In genomic region chr3:95427117-95427890, GRCm38 (mm10) we compare ENCODE assay signal across 7 mouse cellular contexts. TPM values are rescaled to one million over a fixed set of nuclear protein-coding genes. Genes with fewer than 3 reads are reported as not detected.
A peak's percentile ranks its signal among the peaks of the same experiment; 100 is the strongest.
DNase-seq lines count a peak whose midpoint lies in the region; ATAC-seq and TF ChIP-seq lines count a peak whose summit lies in the region.
"Not testable (repeated sequence)": the region's sequence is repeated elsewhere in the genome, so short reads cannot be mapped to it uniquely, and the experiment has no call there.

No protein-coding gene starts in this region.

- WGBS in forebrain, embryonic 11.5 days: 52% methylated on average over 7 of the region's 33 CpGs
- 19% methylated on average over 9 of the region's 33 CpGs for WGBS in heart, embryonic 13.5 days
- 31% methylated on average over 9 of the region's 33 CpGs for WGBS in intestine, embryonic 14.5 days
- 55% methylated on average over 5 of the region's 33 CpGs for WGBS in limb, embryonic 14.5 days
- 66% methylated on average over 10 of the region's 33 CpGs for WGBS in neural tube, embryonic 13.5 days

- not testable (repeated sequence) for DNase-seq in forebrain, embryonic 11.5 days (ENCODE audit: low spot score); intestine, embryonic 14.5 days (ENCODE audit: low spot score); limb, embryonic 14.5 days (ENCODE audit: low spot score)

- not testable (repeated sequence) for H3K27ac ChIP-seq in forebrain, embryonic 11.5 days (ENCODE audit: low read depth, low read length); heart, embryonic 13.5 days (replicated peaks); intestine, embryonic 14.5 days (ENCODE audit: low read depth); limb, embryonic 14.5 days (replicated peaks; ENCODE audit: low read depth, low read length); neural tube, embryonic 13.5 days (replicated peaks)

- TF ChIP-seq POLR2A in limb, embryonic 14.5 days (IDR thresholded peaks at IDR 0.05; ENCODE audit: borderline replicate concordance, extremely low read depth, insufficient read depth, insufficient read length): not testable (repeated sequence)

- H3K9ac ChIP-seq in forebrain, embryonic 11.5 days (ENCODE audit: low read length); intestine, embryonic 14.5 days (ENCODE audit: low read length): not testable (repeated sequence)
- peak overlapping the region; percentile 75 for H3K9ac ChIP-seq in heart, embryonic 13.5 days
- H3K9ac ChIP-seq in limb, embryonic 14.5 days (ENCODE audit: low read depth, low read length, severe bottlenecking): 0 out of 2 replicates have a peak overlapping the region, but pooled peaks have one; percentile 16
- 0 out of 2 replicates have a peak overlapping the region, but pooled peaks have one; percentile 43 for H3K9ac ChIP-seq in neural tube, embryonic 13.5 days

- H3K4me3 ChIP-seq in forebrain, embryonic 11.5 days (ENCODE audit: low read depth, low read length): peak overlapping the region; percentile 26
- peak overlapping the region; percentile 46 for H3K4me3 ChIP-seq in heart, embryonic 13.5 days
- H3K4me3 ChIP-seq in intestine, embryonic 14.5 days (ENCODE audit: low read depth, low read length): peak overlapping the region; percentile 23
- H3K4me3 ChIP-seq in limb, embryonic 14.5 days (replicated peaks; ENCODE audit: low read length): peak overlapping the region; percentile 27
- peak overlapping the region; percentile 59 for H3K4me3 ChIP-seq in megakaryocyte, embryonic 14.5 days (replicated peaks)
- H3K4me3 ChIP-seq in neural tube, embryonic 13.5 days: peak overlapping the region; percentile 20

- H3K36me3 ChIP-seq in forebrain, embryonic 11.5 days (ENCODE audit: control insufficient read depth, insufficient read depth, low read length); heart, embryonic 13.5 days; intestine, embryonic 14.5 days (ENCODE audit: control insufficient read depth, insufficient read depth, low read length); limb, embryonic 14.5 days (ENCODE audit: control insufficient read depth, insufficient read depth, low read length); megakaryocyte, embryonic 14.5 days (replicated peaks; ENCODE audit: low read length); neural tube, embryonic 13.5 days: not testable (repeated sequence)

- H3K4me2 ChIP-seq in forebrain, embryonic 11.5 days (ENCODE audit: low read depth, low read length, severe bottlenecking): peak overlapping the region; percentile 42
- H3K4me2 ChIP-seq in heart, embryonic 13.5 days: peak overlapping the region; percentile 68
- H3K4me2 ChIP-seq in intestine, embryonic 14.5 days (ENCODE audit: low read length): peak overlapping the region; percentile 43
- H3K4me2 ChIP-seq in limb, embryonic 14.5 days (replicated peaks; ENCODE audit: low read depth, low read length, severe bottlenecking): peak overlapping the region; percentile 46
- peak overlapping the region; percentile 50 for H3K4me2 ChIP-seq in neural tube, embryonic 13.5 days

- H3K9me3 ChIP-seq in forebrain, embryonic 11.5 days (ENCODE audit: control insufficient read depth, low read length); heart, embryonic 13.5 days; intestine, embryonic 14.5 days (ENCODE audit: control insufficient read depth, low read length); limb, embryonic 14.5 days (ENCODE audit: control insufficient read depth, low read length); megakaryocyte, embryonic 14.5 days; neural tube, embryonic 13.5 days: not testable (repeated sequence)

- not testable (repeated sequence) for H3K4me1 ChIP-seq in forebrain, embryonic 11.5 days (replicated peaks; ENCODE audit: control insufficient read depth, insufficient read depth, low read length); heart, embryonic 13.5 days; intestine, embryonic 14.5 days (replicated peaks; ENCODE audit: control insufficient read depth, insufficient read depth, low read length); limb, embryonic 14.5 days (ENCODE audit: control insufficient read depth, insufficient read depth, low read length); megakaryocyte, embryonic 14.5 days; neural tube, embryonic 13.5 days (replicated peaks)

- peak; percentile 40; the same call in 1 of the 2 replicates for ATAC-seq in cerebellum, adult (ENCODE audit: insufficient number of reproducible peaks, low FRiP score, low TSS enrichment)
- ATAC-seq in forebrain, embryonic 11.5 days (replicated peaks; ENCODE audit: low FRiP score): peak; percentile 70
- ATAC-seq in heart, embryonic 13.5 days (ENCODE audit: extremely low read depth, insufficient number of reproducible peaks, low FRiP score, low TSS enrichment): not testable (repeated sequence)
- ATAC-seq in intestine, embryonic 14.5 days (replicated peaks; ENCODE audit: low FRiP score, low TSS enrichment, low read depth): peak; percentile 81
- ATAC-seq in limb, embryonic 14.5 days (ENCODE audit: low FRiP score, low read depth): peak; percentile 34
- peak; percentile 87 for ATAC-seq in neural tube, embryonic 13.5 days (ENCODE audit: low read depth)

- H3K27me3 ChIP-seq in forebrain, embryonic 11.5 days (ENCODE audit: control insufficient read depth, insufficient read depth, low read length); heart, embryonic 13.5 days (replicated peaks); intestine, embryonic 14.5 days (replicated peaks; ENCODE audit: control insufficient read depth, insufficient read depth, low read length); limb, embryonic 14.5 days (ENCODE audit: control insufficient read depth, insufficient read depth, low read length); megakaryocyte, embryonic 14.5 days (replicated peaks); neural tube, embryonic 13.5 days: not testable (repeated sequence)

RNA-seq across cellular contexts. Expression of gene Arnt, which starts 6.9 kb away (rescaled TPM):
- 26.7 and 27.8 TPM in 2 replicates for polyA plus RNA-seq in forebrain, embryonic 11.5 days (2014; fragmentation: Nextera tagmentation; extraction: Ambion mirVana)
- polyA plus RNA-seq in heart, embryonic 13.5 days (2015; fragmentation: Nextera tagmentation; extraction: Ambion mirVana): 28.6 and 28.7 TPM in 2 replicates
- polyA plus RNA-seq in intestine, embryonic 14.5 days (2014; fragmentation: Nextera tagmentation; extraction: Ambion mirVana): 31.0 and 37.1 TPM in 2 replicates
- 57.1 and 70.3 TPM in 2 replicates for polyA plus RNA-seq in limb, embryonic 14.5 days (2012; rRNA removed)
- polyA plus RNA-seq in limb, embryonic 14.5 days (2014; fragmentation: Nextera tagmentation; extraction: Ambion mirVana): 37.9 and 44.8 TPM in 2 replicates
- 11.1 and 19.7 TPM in 2 replicates for polyA plus RNA-seq in megakaryocyte, embryonic 14.5 days (2012; ENCODE audit: insufficient read depth, low replicate concordance)
- polyA plus RNA-seq in neural tube, embryonic 13.5 days (2015; fragmentation: Nextera tagmentation; extraction: Ambion mirVana): 19.2 and 22.7 TPM in 2 replicates

RNA-seq across cellular contexts. Expression of gene 4930558C23Rik, which starts 24.7 kb away (rescaled TPM):
- polyA plus RNA-seq in forebrain, embryonic 11.5 days (2014; fragmentation: Nextera tagmentation; extraction: Ambion mirVana): not detected in 2 replicates
- not detected in 2 replicates for polyA plus RNA-seq in heart, embryonic 13.5 days (2015; fragmentation: Nextera tagmentation; extraction: Ambion mirVana)
- polyA plus RNA-seq in intestine, embryonic 14.5 days (2014; fragmentation: Nextera tagmentation; extraction: Ambion mirVana): not detected in 2 replicates
- 0.18 TPM in 1 of 2 replicates, not detected in the other for polyA plus RNA-seq in limb, embryonic 14.5 days (2012; rRNA removed)
- not detected in 2 replicates for polyA plus RNA-seq in limb, embryonic 14.5 days (2014; fragmentation: Nextera tagmentation; extraction: Ambion mirVana)
- polyA plus RNA-seq in megakaryocyte, embryonic 14.5 days (2012; ENCODE audit: insufficient read depth, low replicate concordance): not detected in 2 replicates
- not detected in 2 replicates for polyA plus RNA-seq in neural tube, embryonic 13.5 days (2015; fragmentation: Nextera tagmentation; extraction: Ambion mirVana)
